In genomic region chr1:184344829-184345228, GRCm38 (mm10) we compare ENCODE assay signal across 12 mouse cellular contexts.
"Had no signal": no experiment of that assay in that cellular context is flagged by ENCODE, and none has a peak within 500 bp of the region (broad histone marks: within the 10 kb centered on the region; RNA-seq: fewer than 3 reads in every experiment).

No protein-coding gene starts in this region.

- H3K9ac ChIP-seq: intestine, embryonic 15.5 days; kidney, embryonic 15.5 days; limb, embryonic 13.5 days; liver, embryonic 15.5 days; lung, embryonic 14.5 days; midbrain, embryonic 13.5 days had no signal

- H3K9me3 ChIP-seq: intestine, embryonic 15.5 days; kidney, embryonic 15.5 days; limb, embryonic 13.5 days; liver, embryonic 15.5 days; midbrain, embryonic 13.5 days had no signal

- H3K27ac ChIP-seq: intestine, embryonic 15.5 days; kidney, embryonic 15.5 days; limb, embryonic 13.5 days; liver, embryonic 15.5 days; midbrain, embryonic 13.5 days; stomach, postnatal 0 days had no signal

- H3K27me3 ChIP-seq: intestine, embryonic 15.5 days; kidney, embryonic 15.5 days; liver, embryonic 15.5 days; midbrain, embryonic 13.5 days had no signal

- H3K4me2 ChIP-seq: intestine, embryonic 15.5 days; kidney, embryonic 15.5 days; limb, embryonic 13.5 days; liver, embryonic 15.5 days; lung, embryonic 14.5 days; midbrain, embryonic 13.5 days had no signal

- ATAC-seq: intestine, embryonic 15.5 days; midbrain, embryonic 13.5 days had no signal

- H3K4me1 ChIP-seq: intestine, embryonic 15.5 days; kidney, embryonic 15.5 days; liver, embryonic 15.5 days; midbrain, embryonic 13.5 days had no signal

- DNase-seq: kidney, adult 2 months; kidney, postnatal 14 days; left cerebral cortex, postnatal 4 days; lung, embryonic 14.5 days; thymus, adult 18-20 months; thymus, postnatal 14 days had no signal

- H3K4me3 ChIP-seq: intestine, embryonic 15.5 days; kidney, embryonic 15.5 days; limb, embryonic 13.5 days; liver, embryonic 15.5 days; midbrain, embryonic 13.5 days had no signal

- H3K36me3 ChIP-seq: intestine, embryonic 15.5 days; kidney, embryonic 15.5 days; limb, embryonic 13.5 days; liver, embryonic 15.5 days; midbrain, embryonic 13.5 days had no signal
